Mouse (Mus musculus): ENCODE measurements around the gene Cav2. TPM values are rescaled to one million over a fixed set of nuclear protein-coding genes. Genes with fewer than 3 reads are reported as not detected.

Gene Cav2
- polyA plus RNA-seq, 1 experiment = 2.9 TPM

- H3K4me3 ChIP-seq = peak overlapping the region; percentile 36
- H3K36me3 ChIP-seq (ENCODE audit: control insufficient read depth, insufficient read depth) = no peaks in the 10 kb centered on the region
- H3ac ChIP-seq (ENCODE audit: control insufficient read depth, insufficient read length) = no peak overlapping the region
- TF ChIP-seq MYOG (IDR thresholded peaks at IDR 0.05; ENCODE audit: control insufficient read depth in 1 of 3, insufficient read depth in 1 of 3, insufficient read length in 2 of 3, low read depth in 2 of 3) (no peak), TCF12 (IDR thresholded peaks at IDR 0.05; ENCODE audit: insufficient read depth, poor library complexity, severe bottlenecking) (no peak), TCF3 (IDR thresholded peaks at IDR 0.05; ENCODE audit: insufficient read length, low read depth) (no peak)
- peak overlapping the region; percentile 77 for H3K4me2 ChIP-seq (ENCODE audit: low read depth)
- H3K27me3 ChIP-seq (ENCODE audit: control insufficient read depth, insufficient read depth, insufficient read length) = no peaks in the 10 kb centered on the region
- no peaks in the 10 kb centered on the region for H3K79me2 ChIP-seq (ENCODE audit: control insufficient read depth, insufficient read depth)
Measured at GRCm38 (mm10) chr6:17282159-17282558, 1.2 kb downstream of the Cav2 start.

- Histone ChIP-seq H3K79me2 (ENCODE audit: control insufficient read depth, insufficient read depth) (no peaks in the 10 kb centered on the region), H3K4me3 (no peak overlapping the region), H3ac (ENCODE audit: control insufficient read depth, insufficient read length) (no peak overlapping the region), H3K4me2 (ENCODE audit: low read depth) (peak overlapping the region; percentile 30), H3K36me3 (ENCODE audit: control insufficient read depth, insufficient read depth) (no peaks in the 10 kb centered on the region), H3K27me3 (ENCODE audit: control insufficient read depth, insufficient read depth, insufficient read length) (no peaks in the 10 kb centered on the region)
- no peak for TF ChIP-seq USF1 (IDR thresholded peaks at IDR 0.05; ENCODE audit: low read depth)
- TF ChIP-seq MAX (IDR thresholded peaks at IDR 0.05; ENCODE audit: low read depth) = no peak
- TF ChIP-seq E2F4 (IDR thresholded peaks at IDR 0.05; ENCODE audit: insufficient read depth) = no peak
- TF ChIP-seq POLR2A (IDR thresholded peaks at IDR 0.05; ENCODE audit: insufficient read length, low read depth) = no peak
- TF ChIP-seq REST (IDR thresholded peaks at IDR 0.05; ENCODE audit: insufficient read depth, insufficient read length) = no peak
- TF ChIP-seq TCF3 (IDR thresholded peaks at IDR 0.05; ENCODE audit: insufficient read length, low read depth) = no peak
- TF ChIP-seq MYOD1 (IDR thresholded peaks at IDR 0.05; ENCODE audit: control insufficient read depth in 1 of 3, insufficient read length in 2 of 3, low read depth in 2 of 3) = peak in 2 of 3 experiments; percentile 4 to 57
- no peak for TF ChIP-seq CEBPB (IDR thresholded peaks at IDR 0.05; ENCODE audit: insufficient read depth, poor library complexity, severe bottlenecking)
Measured at GRCm38 (mm10) chr6:17283834-17284233, 2.8 kb downstream of the Cav2 start.

- TF ChIP-seq E2F4 (IDR thresholded peaks at IDR 0.05; ENCODE audit: insufficient read depth) = no peak
- no peak for TF ChIP-seq MYOG (IDR thresholded peaks at IDR 0.05; ENCODE audit: control insufficient read depth in 1 of 3, insufficient read depth in 1 of 3, insufficient read length in 2 of 3, low read depth in 2 of 3)
- TF ChIP-seq USF1 (IDR thresholded peaks at IDR 0.05; ENCODE audit: low read depth) = no peak
- no peak for TF ChIP-seq SRF (IDR thresholded peaks at IDR 0.05; ENCODE audit: control insufficient read depth, insufficient read length, low read depth)
- no peaks in the 10 kb centered on the region for H3K27me3 ChIP-seq (ENCODE audit: control insufficient read depth, insufficient read depth, insufficient read length)
Measured at GRCm38 (mm10) chr6:17286381-17286780, 5.4 kb downstream of the Cav2 start.

GRCm38 (mm10) chr6:17295116-17295515, 14.1 kb downstream of the Cav2 start:
- no peaks in the 10 kb centered on the region for H3K36me3 ChIP-seq (ENCODE audit: control insufficient read depth, insufficient read depth)
- no peak overlapping the region for H3K4me3 ChIP-seq
- H3K4me2 ChIP-seq (ENCODE audit: low read depth) = no peak overlapping the region
- no peak for TF ChIP-seq TCF3 (IDR thresholded peaks at IDR 0.05; ENCODE audit: insufficient read length, low read depth)
- no peak for TF ChIP-seq MAX (IDR thresholded peaks at IDR 0.05; ENCODE audit: low read depth)
- TF ChIP-seq MYOD1 (IDR thresholded peaks at IDR 0.05; ENCODE audit: control insufficient read depth in 1 of 3, insufficient read length in 2 of 3, low read depth in 2 of 3) = no peak
- no peak for TF ChIP-seq USF1 (IDR thresholded peaks at IDR 0.05; ENCODE audit: low read depth)
- no peak for TF ChIP-seq REST (IDR thresholded peaks at IDR 0.05; ENCODE audit: insufficient read depth, insufficient read length)
- no peak overlapping the region for H3ac ChIP-seq (ENCODE audit: control insufficient read depth, insufficient read length)
- no peaks in the 10 kb centered on the region for H3K79me2 ChIP-seq (ENCODE audit: control insufficient read depth, insufficient read depth)
- H3K27me3 ChIP-seq (ENCODE audit: control insufficient read depth, insufficient read depth, insufficient read length) = no peaks in the 10 kb centered on the region

More at GRCm38 (mm10) chr6:17286381-17286780, 5.4 kb downstream of the Cav2 start:
- Histone ChIP-seq H3K36me3 (ENCODE audit: control insufficient read depth, insufficient read depth) (no peaks in the 10 kb centered on the region), H3K4me3 (no peak overlapping the region), H3K4me2 (ENCODE audit: low read depth) (no peak overlapping the region), H3K79me2 (ENCODE audit: control insufficient read depth, insufficient read depth) (no peaks in the 10 kb centered on the region), H3ac (ENCODE audit: control insufficient read depth, insufficient read length) (no peak overlapping the region)

GRCm38 (mm10) chr6:17305954-17306601, 25.1 kb downstream of the Cav2 start, which contains the start of gene Cav1:
Gene Cav1, plus strand, starts transcription at chr6:17306335.
- H3K79me2 ChIP-seq (ENCODE audit: control insufficient read depth, insufficient read depth) = peaks cover 21% of the 10 kb centered on the region
- no peaks in the 10 kb centered on the region for H3K36me3 ChIP-seq (ENCODE audit: control insufficient read depth, insufficient read depth)
- peak within 1 kb of the TSS; percentile 68 for H3K4me3 ChIP-seq
- peak within 1 kb of the TSS; percentile 1 for H3ac ChIP-seq (ENCODE audit: control insufficient read depth, insufficient read length)
- H3K4me2 ChIP-seq (ENCODE audit: low read depth) = peak within 1 kb of the TSS; percentile 97
- no peak for TF ChIP-seq MYOD1 (IDR thresholded peaks at IDR 0.05; ENCODE audit: control insufficient read depth in 1 of 3, insufficient read length in 2 of 3, low read depth in 2 of 3)
- peak; percentile 39 for TF ChIP-seq POLR2A (IDR thresholded peaks at IDR 0.05; ENCODE audit: insufficient read length, low read depth)
- TF ChIP-seq TCF12 (IDR thresholded peaks at IDR 0.05; ENCODE audit: insufficient read depth, poor library complexity, severe bottlenecking) = no peak
- no peaks in the 10 kb centered on the region for H3K27me3 ChIP-seq (ENCODE audit: control insufficient read depth, insufficient read depth, insufficient read length)

Data from myocyte (in vitro differentiated cells).